Mouse (Mus musculus) ES-E14 (cell line): ENCODE results near the gene Wdr95.

ENCODE experiments used
- CHD2 ChIP-seq: IDR thresholded peaks from 2 replicates; pipeline ENCODE4 v1.6.1; 2014; ENCODE audit warnings: mild to moderate bottlenecking, low read depth, low read length, inconsistent platforms
- HCFC1 ChIP-seq: IDR thresholded peaks from 2 replicates; pipeline ENCODE4 v1.6.1; 2012; ENCODE audit warnings: low read length, inconsistent platforms, borderline replicate concordance; ENCODE audit not compliant: insufficient read depth
- MAFK ChIP-seq: IDR thresholded peaks from 2 replicates; pipeline ENCODE4 v1.6.1; 2014; ENCODE audit warnings: mild to moderate bottlenecking, low read depth, low read length, inconsistent platforms; ENCODE audit not compliant: insufficient read depth

GRCm38 (mm10) chr5:149568993-149569392 is 40.5 kb downstream of the Wdr95 start:
- TF ChIP-seq HCFC1 (no peak), CHD2 (no peak), MAFK (no peak)
